Mouse (Mus musculus): Measurements from ENCODE around the gene Msh3.

GRCm38 (mm10) chr13:92255480-92255879 is 99.3 kb downstream of the Msh3 start:
- TF ChIP-seq CTCF (conservative IDR thresholded peaks at IDR 0.05; ENCODE audit: low read length) = no peak
- no peak for TF ChIP-seq POU5F1 (IDR thresholded peaks at IDR 0.05; ENCODE audit: borderline replicate concordance, low read length)
- TF ChIP-seq NANOG (IDR thresholded peaks at IDR 0.05; ENCODE audit: borderline replicate concordance, low read length) = no peak
